Mouse (Mus musculus): ENCODE measurements around the gene Bcar3. TPM values are rescaled to one million over a fixed set of nuclear protein-coding genes. Genes with fewer than 3 reads are reported as not detected.
A peak's percentile ranks its signal among the peaks of the same experiment; 100 is the strongest.

The Bcar3 gene
- polyA plus RNA-seq, 1 experiment from 2014 or later = 33.8 TPM

- Histone ChIP-seq H3K27me3 (replicated peaks; ENCODE audit: control insufficient read depth, insufficient read depth, low read length) (no peaks in the 10 kb centered on the region), H3K4me1 (replicated peaks; ENCODE audit: control insufficient read depth, insufficient read depth, low read length) (no peaks in the 10 kb centered on the region), H3K9me3 (ENCODE audit: control insufficient read depth) (no peaks in the 10 kb centered on the region), H3K9ac (ENCODE audit: low read depth, low read length) (no peak overlapping the region), H3K4me2 (replicated peaks; ENCODE audit: low read depth) (no peak overlapping the region), H3K36me3 (ENCODE audit: control insufficient read depth, insufficient read depth) (no peaks in the 10 kb centered on the region), H3K27ac (ENCODE audit: low read depth, low read length) (no peak overlapping the region), H3K4me3 (ENCODE audit: low read depth, low read length) (no peak overlapping the region)
- TF ChIP-seq CTCF (IDR thresholded peaks at IDR 0.05; ENCODE audit: low read depth) = no peak
- ATAC-seq = no peak
- 70% methylated on average over 3 of the region's 3 CpGs for WGBS
These were observed 30.6 kb downstream of the Bcar3 start for GRCm38 (mm10) chr3:122324528-122324927.

- ATAC-seq = peak; percentile 90
- Histone ChIP-seq H3K27me3 (replicated peaks; ENCODE audit: control insufficient read depth, insufficient read depth, low read length) (no peaks in the 10 kb centered on the region), H3K36me3 (ENCODE audit: control insufficient read depth, insufficient read depth) (no peaks in the 10 kb centered on the region), H3K27ac (ENCODE audit: low read depth, low read length) (no peak overlapping the region; the same call in 1 of the 2 replicates), H3K9me3 (ENCODE audit: control insufficient read depth) (no peaks in the 10 kb centered on the region), H3K4me1 (replicated peaks; ENCODE audit: control insufficient read depth, insufficient read depth, low read length) (no peaks in the 10 kb centered on the region), H3K9ac (ENCODE audit: low read depth, low read length) (no peak overlapping the region), H3K4me2 (replicated peaks; ENCODE audit: low read depth) (no peak overlapping the region), H3K4me3 (ENCODE audit: low read depth, low read length) (no peak overlapping the region)
- TF ChIP-seq CTCF (IDR thresholded peaks at IDR 0.05; ENCODE audit: low read depth) = no peak
- 40% methylated on average over 12 of the region's 12 CpGs for WGBS
These were observed 36.5 kb downstream of the Bcar3 start for GRCm38 (mm10) chr3:122330484-122330883.

DNA sequence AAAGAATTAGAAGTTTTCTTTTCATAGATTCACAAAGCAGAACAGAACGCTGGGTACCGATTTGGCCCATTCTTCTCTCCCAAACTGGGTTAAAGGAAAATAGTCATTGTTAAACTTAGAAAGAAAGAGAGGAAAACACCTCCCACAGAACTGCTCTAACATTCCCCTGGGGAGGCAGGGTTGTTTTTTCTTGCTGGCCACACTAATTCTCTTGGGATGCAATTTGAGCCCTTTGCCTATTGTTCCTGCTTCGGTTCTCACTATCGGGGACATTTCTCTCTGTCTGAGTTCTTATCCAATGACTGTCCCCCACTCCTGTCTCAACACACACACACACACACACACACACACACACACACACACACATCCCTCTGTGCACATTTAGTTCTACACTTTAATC is 39.6 kb downstream of the Bcar3 start:
- Histone ChIP-seq H3K27me3 (replicated peaks; ENCODE audit: control insufficient read depth, insufficient read depth, low read length) (no peaks in the 10 kb centered on the region), H3K9me3 (ENCODE audit: control insufficient read depth) (no peaks in the 10 kb centered on the region), H3K27ac (ENCODE audit: low read depth, low read length) (no peak overlapping the region), H3K36me3 (ENCODE audit: control insufficient read depth, insufficient read depth) (no peaks in the 10 kb centered on the region), H3K9ac (ENCODE audit: low read depth, low read length) (no peak overlapping the region), H3K4me1 (replicated peaks; ENCODE audit: control insufficient read depth, insufficient read depth, low read length) (no peaks in the 10 kb centered on the region), H3K4me3 (ENCODE audit: low read depth, low read length) (no peak overlapping the region), H3K4me2 (replicated peaks; ENCODE audit: low read depth) (no peak overlapping the region)
- 54% methylated on average over 4 of the region's 4 CpGs for WGBS
- no peak for ATAC-seq
- TF ChIP-seq CTCF (IDR thresholded peaks at IDR 0.05; ENCODE audit: low read depth) = no peak

DNA sequence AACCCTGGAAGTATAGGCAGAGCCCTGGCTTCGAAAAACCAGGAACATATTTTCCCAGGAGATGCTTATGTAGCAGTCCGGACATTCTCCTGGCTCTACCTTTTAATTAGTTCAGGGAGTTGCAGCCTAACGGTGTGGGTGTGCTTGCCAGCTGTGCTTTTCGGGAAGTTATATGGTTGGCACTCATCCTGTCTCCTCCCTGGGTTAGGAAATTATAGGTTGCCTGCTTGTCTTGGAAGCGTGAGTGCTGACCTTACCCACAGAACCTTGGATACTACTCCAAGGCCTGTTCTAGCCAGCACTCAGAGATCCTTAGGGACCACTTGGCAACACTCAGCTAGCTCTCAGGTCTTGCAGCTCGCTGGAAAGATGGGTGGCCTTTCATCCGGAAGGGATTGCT is 40.0 kb downstream of the Bcar3 start:
- no peaks in the 10 kb centered on the region for H3K27me3 ChIP-seq (replicated peaks; ENCODE audit: control insufficient read depth, insufficient read depth, low read length)
- 59% methylated on average over 7 of the region's 7 CpGs for WGBS
- no peak overlapping the region for H3K27ac ChIP-seq (ENCODE audit: low read depth, low read length)
- no peak for TF ChIP-seq CTCF (IDR thresholded peaks at IDR 0.05; ENCODE audit: low read depth)
- H3K9me3 ChIP-seq (ENCODE audit: control insufficient read depth) = no peaks in the 10 kb centered on the region
- no peaks in the 10 kb centered on the region for H3K4me1 ChIP-seq (replicated peaks; ENCODE audit: control insufficient read depth, insufficient read depth, low read length)
- H3K4me3 ChIP-seq (ENCODE audit: low read depth, low read length) = no peak overlapping the region
- H3K9ac ChIP-seq (ENCODE audit: low read depth, low read length) = no peak overlapping the region
- ATAC-seq = no peak
- H3K4me2 ChIP-seq (replicated peaks; ENCODE audit: low read depth) = no peak overlapping the region
- no peaks in the 10 kb centered on the region for H3K36me3 ChIP-seq (ENCODE audit: control insufficient read depth, insufficient read depth)

DNA sequence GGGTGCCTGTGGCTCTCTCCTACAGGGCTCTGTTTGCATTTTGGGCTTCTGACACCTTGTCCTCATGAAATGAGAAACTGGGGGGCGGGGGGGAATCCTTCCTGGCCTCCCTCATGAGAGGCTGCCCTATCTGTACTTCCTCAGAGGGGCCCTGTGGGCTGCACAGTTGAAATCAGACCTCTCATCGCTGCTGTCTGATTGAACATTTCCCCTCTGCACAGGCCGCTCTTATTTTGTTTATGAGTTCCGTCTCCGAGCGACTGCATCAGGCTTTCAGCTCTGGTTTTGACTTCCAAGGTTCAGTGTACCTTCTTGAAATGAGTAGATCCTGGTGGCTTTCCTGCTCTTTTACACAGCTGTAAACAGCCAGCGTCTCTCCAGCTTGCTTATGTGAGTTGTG is 40.4 kb downstream of the Bcar3 start:
- no peak overlapping the region for H3K27ac ChIP-seq (ENCODE audit: low read depth, low read length)
- no peaks in the 10 kb centered on the region for H3K36me3 ChIP-seq (ENCODE audit: control insufficient read depth, insufficient read depth)
- ATAC-seq = no peak
- H3K4me2 ChIP-seq (replicated peaks; ENCODE audit: low read depth) = no peak overlapping the region
- TF ChIP-seq CTCF (IDR thresholded peaks at IDR 0.05; ENCODE audit: low read depth) = no peak
- no peaks in the 10 kb centered on the region for H3K9me3 ChIP-seq (ENCODE audit: control insufficient read depth)
- no peaks in the 10 kb centered on the region for H3K4me1 ChIP-seq (replicated peaks; ENCODE audit: control insufficient read depth, insufficient read depth, low read length)
- no peak overlapping the region for H3K4me3 ChIP-seq (ENCODE audit: low read depth, low read length)
- 56% methylated on average over 7 of the region's 7 CpGs for WGBS
- no peak overlapping the region for H3K9ac ChIP-seq (ENCODE audit: low read depth, low read length)
- no peaks in the 10 kb centered on the region for H3K27me3 ChIP-seq (replicated peaks; ENCODE audit: control insufficient read depth, insufficient read depth, low read length)

DNA sequence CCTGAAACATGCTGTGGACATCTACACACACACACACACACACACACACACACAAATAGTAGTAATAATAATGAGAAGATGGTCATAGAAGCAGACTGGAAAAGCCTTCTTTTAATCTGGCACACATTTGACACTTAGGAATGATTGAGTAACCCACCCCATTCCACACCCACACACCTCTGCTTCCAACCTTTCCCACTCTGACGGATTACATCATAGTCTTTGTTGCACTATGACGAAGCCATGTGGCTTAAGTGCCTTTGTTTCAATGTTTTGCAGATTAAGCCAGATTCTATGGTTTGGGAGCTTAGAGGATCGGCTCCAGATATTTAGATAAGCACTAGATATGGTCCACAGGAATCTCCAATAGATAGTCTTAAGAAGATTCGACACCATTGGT is 42.1 kb downstream of the Bcar3 start:
- H3K9me3 ChIP-seq (ENCODE audit: control insufficient read depth) = no peaks in the 10 kb centered on the region
- H3K27me3 ChIP-seq (replicated peaks; ENCODE audit: control insufficient read depth, insufficient read depth, low read length) = no peaks in the 10 kb centered on the region
- H3K36me3 ChIP-seq (ENCODE audit: control insufficient read depth, insufficient read depth) = no peaks in the 10 kb centered on the region
- H3K27ac ChIP-seq (ENCODE audit: low read depth, low read length) = no peak overlapping the region
- ATAC-seq = no peak
- H3K9ac ChIP-seq (ENCODE audit: low read depth, low read length) = no peak overlapping the region
- H3K4me3 ChIP-seq (ENCODE audit: low read depth, low read length) = no peak overlapping the region
- peaks cover 10% of the 10 kb centered on the region; the same call in 1 of the 2 replicates for H3K4me1 ChIP-seq (replicated peaks; ENCODE audit: control insufficient read depth, insufficient read depth, low read length)
- WGBS = 79% methylated on average over 4 of the region's 4 CpGs
- H3K4me2 ChIP-seq (replicated peaks; ENCODE audit: low read depth) = no peak overlapping the region
- no peak for TF ChIP-seq CTCF (IDR thresholded peaks at IDR 0.05; ENCODE audit: low read depth)

DNA sequence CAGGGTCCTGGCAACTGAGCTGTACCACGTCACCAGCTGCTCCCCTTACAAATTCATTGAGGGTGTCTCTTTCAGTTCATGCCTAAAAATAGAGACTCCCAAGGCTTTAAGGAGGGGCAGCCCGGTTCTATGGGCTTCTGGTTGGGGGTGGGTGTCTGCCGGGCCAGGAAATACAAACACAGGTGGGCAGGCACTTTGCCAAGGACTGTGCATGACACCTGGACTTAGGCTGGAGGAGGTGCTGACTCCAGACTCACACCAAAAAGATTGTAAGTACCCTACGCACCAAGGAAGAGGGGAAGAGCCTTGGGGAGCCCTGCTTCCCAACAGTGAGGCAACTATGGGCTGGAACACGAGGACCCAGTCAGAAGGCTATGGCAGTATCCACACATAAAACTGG is 44.1 kb downstream of the Bcar3 start:
- ATAC-seq = no peak
- no peaks in the 10 kb centered on the region for H3K27me3 ChIP-seq (replicated peaks; ENCODE audit: control insufficient read depth, insufficient read depth, low read length)
- no peak for TF ChIP-seq CTCF (IDR thresholded peaks at IDR 0.05; ENCODE audit: low read depth)
- H3K4me2 ChIP-seq (replicated peaks; ENCODE audit: low read depth) = no peak overlapping the region
- H3K9ac ChIP-seq (ENCODE audit: low read depth, low read length) = no peak overlapping the region
- H3K27ac ChIP-seq (ENCODE audit: low read depth, low read length) = no peak overlapping the region
- H3K36me3 ChIP-seq (ENCODE audit: control insufficient read depth, insufficient read depth) = no peaks in the 10 kb centered on the region
- peaks cover 10% of the 10 kb centered on the region; the same call in 1 of the 2 replicates for H3K4me1 ChIP-seq (replicated peaks; ENCODE audit: control insufficient read depth, insufficient read depth, low read length)
- H3K4me3 ChIP-seq (ENCODE audit: low read depth, low read length) = no peak overlapping the region
- 58% methylated on average over 5 of the region's 5 CpGs for WGBS
- H3K9me3 ChIP-seq (ENCODE audit: control insufficient read depth) = no peaks in the 10 kb centered on the region

All from intestine, postnatal 0 days (tissue).